Mouse (Mus musculus) heart, embryonic 14.5 days (tissue): Measurements from ENCODE around the gene Tbl1x. TPM values are rescaled to one million over a fixed set of nuclear protein-coding genes. Genes with fewer than 3 reads are reported as not detected.

Source experiments
- ATAC-seq: fragments of 200-750 bp; cut with Nextera tagmentation; 2 replicates; pipeline ENCODE4 v1.8.0; 2017; ENCODE audit warnings: low read depth, moderate TSS enrichment; ENCODE audit not compliant: insufficient number of reproducible peaks, insufficient read depth, low FRiP score
- H3K27ac ChIP-seq, 2 experiments: fragments of 200-500 bp in 1 of 2; fragments of 300-500 bp in 1 of 2; sonication (generic) in 1 of 2; replicated peaks in 1 of 2; 2 replicates each; pipeline ENCODE4 v1.5.1; 2012 to 2014; ENCODE audit warnings: low read depth in 2 of 2, low read length in 2 of 2, control low read depth in 1 of 2, mild to moderate bottlenecking in 1 of 2, mixed read lengths in 1 of 2; ENCODE audit not compliant: control insufficient read depth in 1 of 2, insufficient read depth in 1 of 2
- H3K27me3 ChIP-seq: fragments of 300-500 bp; sonication (generic); 2 replicates; pipeline ENCODE4 v1.6.1; 2014; ENCODE audit warnings: mild to moderate bottlenecking, low read length, control low read depth; ENCODE audit not compliant: control insufficient read depth, insufficient read depth
- H3K36me3 ChIP-seq: fragments of 300-500 bp; sonication (generic); 2 replicates; pipeline ENCODE4 v1.6.1; 2014; ENCODE audit warnings: mild to moderate bottlenecking, control low read depth, low read length, mixed read lengths; ENCODE audit not compliant: control insufficient read depth, insufficient read depth
- H3K4me1 ChIP-seq, 2 experiments: fragments of 200-500 bp in 1 of 2; fragments of 300-500 bp in 1 of 2; sonication (generic) in 1 of 2; 2 replicates each; pipeline ENCODE4 v1.6.1; 2012 to 2014; ENCODE audit warnings: low read length in 2 of 2, control low read depth in 1 of 2, mixed read lengths in 1 of 2; ENCODE audit not compliant: control insufficient read depth in 2 of 2, insufficient read depth in 2 of 2
- H3K4me2 ChIP-seq: fragments of 300-500 bp; sonication (generic); 2 replicates; pipeline ENCODE4 v1.6.1; 2014; ENCODE audit warnings: mild to moderate bottlenecking, low read length
- H3K4me3 ChIP-seq, 2 experiments: fragments of 200-500 bp in 1 of 2; fragments of 300-500 bp in 1 of 2; sonication (generic) in 1 of 2; 2 replicates each; pipeline ENCODE4 v1.5.1; 2012 to 2014; ENCODE audit warnings: low read length in 2 of 2, mild to moderate bottlenecking in 2 of 2, control low read depth in 1 of 2, low read depth in 1 of 2, moderate library complexity in 1 of 2; ENCODE audit not compliant: control insufficient read depth in 1 of 2, insufficient read depth in 1 of 2
- H3K9ac ChIP-seq: fragments of 300-500 bp; sonication (generic); 2 replicates; pipeline ENCODE4 v1.6.1; 2014; ENCODE audit warnings: mild to moderate bottlenecking, low read length
- H3K9me3 ChIP-seq: fragments of 300-500 bp; sonication (generic); 2 replicates; pipeline ENCODE4 v1.6.1; 2016; ENCODE audit warnings: low read length, control low read depth; ENCODE audit not compliant: control insufficient read depth
- WGBS: fragments of 180-500 bp; shearing (Covaris S2); extraction: QIAGEN DNeasy Blood & Tissue Kit; methylation state at CpG from one replicate; pipeline ENCODE4 v1.1.7; 2014; 5-methylcytosine and 5-hydroxymethylcytosine counted together
- polyA plus RNA-seq: library from polyadenylated mRNA; unstranded; fragments of >200 nt; fragmentation: Nextera tagmentation; extraction: Ambion mirVana; gene quantifications from 2 replicates; pipeline ENCODE4 v1.2.1, GENCODE M21; 2014

Gene Tbl1x
- polyA plus RNA-seq, 1 experiment from 2014 or later, result 62.7 TPM

GRCm38 (mm10) chrX:77640301-77640700 is 129.5 kb downstream of the Tbl1x start:
- Histone ChIP-seq H3K4me1 (no peaks in the 10 kb centered on the region), H3K4me3 (no peak overlapping the region), H3K27ac (no peak overlapping the region), H3K9ac (no peak overlapping the region), H3K9me3 (no peaks in the 10 kb centered on the region), H3K4me2 (no peak overlapping the region), H3K36me3 (peaks cover 26% of the 10 kb centered on the region; the same call in 1 of the 2 replicates), H3K27me3 (no peaks in the 10 kb centered on the region)
- ATAC-seq, result no peak
- 78% methylated on average over 4 of the region's 4 CpGs for WGBS

DNA sequence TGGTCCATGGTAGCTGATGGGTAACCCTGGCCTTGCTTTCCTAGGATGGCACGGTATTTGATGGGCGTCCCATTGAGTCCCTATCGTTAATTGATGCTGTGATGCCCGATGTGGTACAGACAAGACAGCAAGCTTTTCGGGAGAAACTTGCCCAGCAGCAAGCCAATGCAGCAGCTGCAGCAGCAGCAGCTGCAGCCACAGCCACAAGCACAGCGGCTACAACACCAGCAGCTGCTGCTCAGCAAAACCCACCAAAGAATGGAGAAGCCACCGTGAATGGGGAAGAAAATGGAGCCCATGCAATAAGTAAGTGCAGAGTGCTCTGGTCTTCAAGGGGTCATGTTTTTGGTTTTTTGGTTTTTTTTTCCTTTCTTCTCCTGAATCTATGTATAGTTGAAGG is 135.4 kb downstream of the Tbl1x start:
- H3K9ac ChIP-seq, result no peak overlapping the region
- no peak overlapping the region for H3K27ac ChIP-seq
- no peaks in the 10 kb centered on the region for H3K27me3 ChIP-seq
- no peak overlapping the region for H3K4me2 ChIP-seq
- 83% methylated on average over 7 of the region's 7 CpGs for WGBS
- H3K4me3 ChIP-seq, result no peak overlapping the region
- H3K4me1 ChIP-seq, result no peaks in the 10 kb centered on the region
- ATAC-seq, result no peak
- peaks cover 68% of the 10 kb centered on the region for H3K36me3 ChIP-seq
- H3K9me3 ChIP-seq, result no peaks in the 10 kb centered on the region

DNA sequence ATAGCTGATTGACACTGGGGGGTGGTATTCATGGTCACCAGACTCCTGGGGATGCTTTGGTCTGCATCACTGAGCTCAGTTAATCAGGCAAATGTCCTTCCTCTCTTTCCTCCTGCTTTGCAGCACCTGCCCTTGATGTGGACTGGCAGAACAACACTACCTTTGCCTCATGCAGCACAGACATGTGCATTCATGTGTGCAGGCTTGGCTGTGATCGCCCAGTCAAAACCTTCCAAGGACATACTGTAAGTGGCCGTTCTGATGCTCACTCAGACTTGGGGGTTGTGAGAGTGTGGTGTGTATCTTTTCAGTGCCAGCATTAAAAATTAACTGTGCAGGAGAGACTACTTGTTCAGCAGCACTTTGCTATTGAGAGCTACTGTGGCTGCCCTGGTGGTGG is 139.4 kb downstream of the Tbl1x start:
- Histone ChIP-seq H3K4me3 (no peak overlapping the region), H3K4me2 (no peak overlapping the region), H3K9me3 (no peaks in the 10 kb centered on the region), H3K36me3 (peaks cover 83% of the 10 kb centered on the region), H3K27ac (no peak overlapping the region), H3K27me3 (no peaks in the 10 kb centered on the region), H3K9ac (no peak overlapping the region), H3K4me1 (no peaks in the 10 kb centered on the region)
- WGBS, result 86% methylated on average over 2 of the region's 2 CpGs
- ATAC-seq, result no peak

DNA sequence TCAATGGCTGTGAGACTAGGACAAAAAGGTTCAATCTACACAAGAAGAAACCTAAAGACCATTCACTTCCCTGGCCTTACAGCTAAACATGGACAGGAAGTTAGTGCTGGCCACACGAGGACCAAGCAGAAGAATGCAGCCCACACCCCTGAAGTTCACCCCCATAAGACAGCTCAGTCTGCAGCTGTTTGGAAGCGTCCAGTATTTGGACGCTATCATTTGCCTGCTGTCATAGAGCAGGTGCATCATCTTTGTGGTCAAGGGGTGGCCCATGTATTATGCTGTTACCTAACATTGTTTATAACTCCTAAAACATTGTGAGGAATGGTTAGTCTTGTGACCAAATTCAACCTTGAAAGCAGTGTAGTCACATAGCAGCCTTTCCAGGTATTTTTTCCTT is 151.2 kb downstream of the Tbl1x start:
- Histone ChIP-seq H3K9ac (no peak overlapping the region), H3K4me1 (no peaks in the 10 kb centered on the region), H3K27ac (no peak overlapping the region), H3K36me3 (peaks cover 57% of the 10 kb centered on the region), H3K4me3 (no peak overlapping the region), H3K9me3 (no peaks in the 10 kb centered on the region), H3K27me3 (no peaks in the 10 kb centered on the region), H3K4me2 (no peak overlapping the region)
- ATAC-seq, result no peak
- WGBS, result 77% methylated on average over 3 of the region's 3 CpGs

DNA sequence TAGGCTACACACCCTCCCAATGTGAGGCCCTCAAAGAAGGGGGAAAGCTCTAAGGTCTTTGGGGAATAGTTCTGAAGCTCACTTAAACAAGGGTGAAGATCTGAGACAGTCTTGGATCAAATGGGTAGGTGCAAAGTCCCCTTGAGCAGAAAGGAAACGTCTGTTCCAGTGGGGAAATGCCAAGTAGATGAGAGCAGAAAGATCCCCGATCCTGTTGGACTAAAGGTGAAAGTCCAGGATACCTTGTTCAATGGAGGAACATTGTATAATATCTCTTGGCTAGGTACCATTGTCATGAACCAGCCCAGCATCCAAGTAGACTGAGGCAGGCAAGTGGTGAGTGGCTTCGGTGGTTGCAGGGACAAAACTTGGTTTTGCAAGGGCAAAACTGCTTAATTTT is 152.5 kb downstream of the Tbl1x start:
- no peaks in the 10 kb centered on the region for H3K4me1 ChIP-seq

DNA sequence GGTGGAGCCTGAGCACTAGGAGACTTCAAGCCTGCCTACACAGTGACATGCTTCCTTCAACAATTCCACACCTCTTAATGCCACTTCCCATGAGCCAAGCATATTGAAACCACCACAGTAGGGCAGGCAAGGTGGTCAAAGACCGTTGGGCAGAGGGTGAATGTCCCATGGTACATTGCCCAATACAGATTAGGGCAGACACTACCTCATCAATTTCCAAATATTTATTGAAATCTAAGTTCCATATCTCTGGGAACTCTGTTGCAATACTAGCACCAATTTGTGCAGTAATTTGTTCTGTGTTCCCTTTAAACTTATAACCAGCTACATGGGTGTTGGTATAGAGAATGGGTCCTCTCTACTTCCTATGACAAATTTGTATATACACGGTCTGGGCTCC is 154.2 kb downstream of the Tbl1x start:
- H3K4me3 ChIP-seq, result no peak overlapping the region
- H3K27ac ChIP-seq, result no peak overlapping the region
- ATAC-seq, result no peak
- no peaks in the 10 kb centered on the region for H3K27me3 ChIP-seq
- 76% methylated on average over 2 of the region's 2 CpGs for WGBS
- no peak overlapping the region for H3K4me2 ChIP-seq
- H3K36me3 ChIP-seq, result peaks cover 30% of the 10 kb centered on the region
- H3K9me3 ChIP-seq, result no peaks in the 10 kb centered on the region
- H3K4me1 ChIP-seq, result no peaks in the 10 kb centered on the region
- no peak overlapping the region for H3K9ac ChIP-seq

More for the DNA sequence above, 152.5 kb downstream of the Tbl1x start:
- 63% methylated on average over 3 of the region's 3 CpGs for WGBS
- H3K9ac ChIP-seq, result no peak overlapping the region
- no peak overlapping the region for H3K4me3 ChIP-seq
- no peaks in the 10 kb centered on the region for H3K9me3 ChIP-seq
- peaks cover 48% of the 10 kb centered on the region for H3K36me3 ChIP-seq
- H3K27ac ChIP-seq, result no peak overlapping the region
- ATAC-seq, result no peak
- H3K27me3 ChIP-seq, result no peaks in the 10 kb centered on the region
- H3K4me2 ChIP-seq, result no peak overlapping the region

GRCm38 (mm10) chrX:77666911-77667310 is 156.1 kb downstream of the Tbl1x start:
- Histone ChIP-seq H3K27me3 (no peaks in the 10 kb centered on the region), H3K4me1 (no peaks in the 10 kb centered on the region), H3K4me2 (no peak overlapping the region), H3K9ac (no peak overlapping the region), H3K27ac (no peak overlapping the region), H3K9me3 (no peaks in the 10 kb centered on the region), H3K36me3 (peaks cover 13% of the 10 kb centered on the region), H3K4me3 (no peak overlapping the region)
- ATAC-seq, result no peak
- 64% methylated on average over 1 of the region's 1 CpGs for WGBS

DNA sequence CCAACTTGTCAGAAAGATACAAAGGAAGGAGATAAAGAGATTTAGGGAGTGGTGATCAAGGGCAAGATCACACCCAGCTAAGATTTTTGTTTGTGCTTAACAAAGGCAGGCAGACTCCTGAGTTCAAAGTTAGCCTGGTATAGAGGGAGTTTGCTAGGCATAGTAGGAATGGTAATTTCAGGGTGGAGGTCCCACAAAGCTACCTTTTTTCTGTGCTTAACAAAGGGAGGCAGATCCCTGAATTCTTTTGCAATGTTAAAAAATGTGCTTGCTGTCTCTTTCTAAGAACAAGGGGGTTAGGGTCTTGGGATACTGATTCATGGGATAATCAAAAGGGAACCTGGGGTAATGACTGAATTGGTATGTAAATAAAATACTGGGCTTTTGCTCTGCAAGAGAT is 156.6 kb downstream of the Tbl1x start:
- Histone ChIP-seq H3K4me3 (no peak overlapping the region), H3K27me3 (no peaks in the 10 kb centered on the region), H3K36me3 (peaks cover 7% of the 10 kb centered on the region; the same call in 1 of the 2 replicates)

More for the DNA sequence above, 156.6 kb downstream of the Tbl1x start:
- Histone ChIP-seq H3K9me3 (no peaks in the 10 kb centered on the region), H3K27ac (no peak overlapping the region), H3K9ac (no peak overlapping the region), H3K4me2 (no peak overlapping the region), H3K4me1 (no peaks in the 10 kb centered on the region)
- no peak for ATAC-seq
